Mouse (Mus musculus): ENCODE results near the gene Sec1.

DNA sequence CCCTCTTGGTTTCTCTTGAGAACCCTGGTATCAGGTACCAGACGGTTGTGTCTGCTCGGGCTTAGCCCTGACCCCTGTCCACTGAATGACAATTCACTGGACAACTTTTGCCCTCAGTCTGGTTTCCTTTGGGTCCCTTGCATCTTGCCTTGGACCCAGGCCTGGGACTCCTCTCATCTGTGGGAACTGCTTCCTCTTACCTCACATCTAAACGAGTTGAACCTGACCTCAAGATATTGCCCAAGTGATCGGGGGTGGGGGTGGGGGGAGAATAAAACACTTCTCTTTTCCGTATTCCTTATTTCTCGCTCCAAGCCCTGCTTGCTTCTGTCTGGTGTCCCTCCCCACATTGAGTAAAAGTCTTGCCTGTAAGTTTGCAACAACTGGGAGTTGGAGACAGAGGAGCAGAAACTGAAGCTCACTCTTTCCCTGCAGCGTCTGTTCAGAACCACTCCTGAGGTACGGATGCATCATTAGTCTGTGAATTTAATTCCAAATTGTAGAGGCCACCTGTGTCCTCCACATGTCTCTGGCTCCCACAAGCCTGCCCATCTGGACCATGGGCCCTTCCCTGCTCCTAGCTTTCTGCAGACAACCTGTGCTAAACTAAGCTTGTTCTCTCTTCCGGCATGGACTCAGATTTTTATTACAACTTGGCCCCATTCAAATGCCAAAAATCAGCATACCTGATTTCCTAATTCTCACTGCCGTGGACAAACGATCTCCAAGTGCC lies 33.3 kb downstream of the Sec1 start:
- TF ChIP-seq POLR2AphosphoS5 (IDR thresholded peaks at IDR 0.05; ENCODE audit: insufficient replicate concordance, low read depth, low read length), result no peak
- TF ChIP-seq CTCF (IDR thresholded peaks at IDR 0.05; ENCODE audit: low read depth, low read length), result no peak
